Mouse (Mus musculus): ENCODE measurements at regions not wholly inside any gene's neighbourhood (a gene's known extent, or its start where the extent isn't known, plus 50 kb on each side); places are given as distances from the start of the nearest gene placed in this dataset.

DNA sequence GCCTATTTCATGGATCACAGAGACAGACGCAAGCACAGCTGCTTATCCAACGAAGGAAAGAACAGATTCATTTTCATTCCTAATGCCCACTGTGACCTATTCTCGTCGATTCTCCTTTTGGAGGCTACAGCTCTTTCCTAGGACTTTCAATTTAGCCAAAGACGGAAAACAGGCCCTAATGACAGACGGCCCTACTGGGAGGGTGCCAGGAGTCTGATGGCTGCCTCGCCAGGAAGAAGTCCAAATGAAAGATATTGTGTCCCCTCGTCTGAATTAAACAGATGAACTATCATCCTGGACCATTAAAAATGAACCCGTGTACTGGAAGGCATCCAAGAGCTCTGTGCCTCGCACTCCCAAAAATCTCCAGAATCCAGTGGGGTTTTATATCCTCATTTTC, 89.5 kb upstream of the Kdm8 start:
- peak; percentile 73 for DNase-seq
- intact Hi-C loops (cut with DNase I) = no loop called here

DNA sequence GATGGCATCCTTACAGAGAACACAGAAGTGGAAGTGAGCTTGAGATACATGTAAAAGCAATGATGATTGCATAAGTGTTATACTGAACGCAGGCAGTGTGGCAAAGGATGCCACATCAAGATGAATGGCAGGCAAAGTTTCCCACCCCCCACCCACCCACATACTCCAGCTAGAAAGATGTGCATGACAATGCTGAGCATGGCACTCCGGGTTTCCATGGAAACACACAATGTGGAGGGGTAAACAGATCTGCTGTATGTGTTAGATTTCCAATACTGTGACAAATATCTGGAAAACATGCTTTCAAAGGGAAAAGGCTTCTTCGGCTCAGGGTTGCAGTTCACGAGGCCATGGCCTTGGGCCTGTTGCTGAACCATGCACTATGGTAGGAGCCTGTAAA, 86.5 kb upstream of the Kdm8 start:
- intact Hi-C loops (cut with DNase I) = no loop called here
- no peak for DNase-seq

DNA sequence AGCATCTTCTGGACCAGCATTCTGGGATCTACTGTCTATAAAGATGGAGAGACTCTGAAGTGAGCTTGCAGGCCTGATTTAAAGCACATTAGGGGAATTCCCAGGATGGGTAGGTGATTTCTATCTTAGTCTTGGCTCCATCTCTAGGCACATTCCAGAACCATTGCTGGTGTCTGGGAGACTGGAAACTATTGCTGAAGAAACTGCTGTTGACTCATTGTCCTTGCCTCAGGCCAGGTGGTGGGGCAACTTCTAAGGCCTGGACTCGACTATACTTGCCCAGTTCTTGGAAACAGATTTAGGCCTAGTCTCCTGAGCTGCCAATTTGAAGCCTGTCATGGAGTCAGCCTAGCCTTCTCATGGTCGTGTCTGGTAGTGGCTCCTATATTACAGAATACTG, 61.5 kb upstream of the Kdm8 start:
- intact Hi-C loops (cut with DNase I) = no loop called here
- DNase-seq = no peak

GRCm38 (mm10) chr7:125384171-125384570, 60.3 kb upstream of the Kdm8 start:
- intact Hi-C loops (cut with DNase I) = no loop called here
- DNase-seq = no peak

- peak; percentile 52 for DNase-seq
- intact Hi-C loops (cut with DNase I) = loop anchor here (5.0 to 10.0 kb wide), 3 partner anchors 608 to 1865 kb away; no protein-coding TSS in a partner anchor
Measured at GRCm38 (mm10) chr7:125392536-125392935, 51.9 kb upstream of the Kdm8 start.

DNA sequence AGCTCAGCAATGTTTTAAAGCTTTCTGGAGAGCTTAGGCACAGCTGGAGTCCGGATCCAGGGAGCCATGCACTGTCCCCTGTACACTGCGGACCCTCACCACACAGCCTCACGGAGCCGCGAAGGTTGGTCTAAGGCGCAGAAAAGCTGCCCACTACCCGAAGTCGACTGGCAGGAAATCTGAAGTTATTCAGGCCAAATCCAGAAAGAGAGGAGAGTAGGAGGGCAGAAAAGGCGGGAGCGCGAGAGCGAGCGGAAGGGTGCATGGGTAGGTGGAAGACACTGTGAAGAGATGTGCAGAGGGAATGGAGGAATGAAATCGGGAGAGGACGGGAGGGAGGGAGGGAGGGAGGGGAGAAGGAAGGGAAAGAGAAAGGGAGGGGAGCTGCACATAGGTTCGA, 51.2 kb upstream of the Kdm8 start:
- DNase-seq = peak; percentile 9
- intact Hi-C loops (cut with DNase I) = loop anchor here (5.0 to 10.0 kb wide), 3 partner anchors 608 to 1866 kb away; no protein-coding TSS in a partner anchor

- DNase-seq = peak; percentile 98
- intact Hi-C loops (cut with DNase I) = loop anchor here (5.0 to 10.0 kb wide), 3 partner anchors 609 to 1866 kb away; no protein-coding TSS in a partner anchor
Measured at GRCm38 (mm10) chr7:125393654-125394346, 50.7 kb upstream of the Kdm8 start.

All from left cerebral cortex, postnatal 4 days (tissue).